Comparison of ENCODE assay signal across 10 mouse cellular contexts in genomic region chr8:80781338-80781737, GRCm38 (mm10). TPM values are rescaled to one million over a fixed set of nuclear protein-coding genes. Genes with fewer than 3 reads are reported as not detected.
DNase-seq lines count a peak whose midpoint lies in the region; ATAC-seq and TF ChIP-seq lines count a peak whose summit lies in the region.
"Had no signal": no experiment of that assay in that cellular context is flagged by ENCODE, and none has a peak within 500 bp of the region (broad histone marks: within the 10 kb centered on the region; RNA-seq: fewer than 3 reads in every experiment).

No protein-coding gene starts in this region.

- no peaks in the 10 kb centered on the region for H3K27me3 ChIP-seq in heart, embryonic 16.5 days (ENCODE audit: control insufficient read depth, insufficient read depth, low read length)
- no peaks in the 10 kb centered on the region for H3K27me3 ChIP-seq in lung, postnatal 0 days (replicated peaks; ENCODE audit: insufficient read depth, low read length)
- no peaks in the 10 kb centered on the region for H3K27me3 ChIP-seq in liver, postnatal 0 days (ENCODE audit: insufficient read depth, low read length)
- H3K27me3 ChIP-seq: embryonic facial prominence, embryonic 12.5 days had no signal

- peaks cover 44% of the 10 kb centered on the region for H3K36me3 ChIP-seq in heart, embryonic 16.5 days (ENCODE audit: control insufficient read depth, insufficient read depth)
- H3K36me3 ChIP-seq in lung, postnatal 0 days (ENCODE audit: insufficient read depth, low read length) = no peaks in the 10 kb centered on the region
- H3K36me3 ChIP-seq in liver, postnatal 0 days (replicated peaks; ENCODE audit: insufficient read depth, low read length) = peaks cover 37% of the 10 kb centered on the region

- H3K9ac ChIP-seq in heart, embryonic 16.5 days (ENCODE audit: low read length) = no peak overlapping the region
- no peak overlapping the region for H3K9ac ChIP-seq in lung, postnatal 0 days (replicated peaks; ENCODE audit: low read depth)
- no peak overlapping the region for H3K9ac ChIP-seq in liver, postnatal 0 days (replicated peaks)
- H3K9ac ChIP-seq: embryonic facial prominence, embryonic 12.5 days had no signal

- ATAC-seq in heart, embryonic 16.5 days (replicated peaks; ENCODE audit: extremely low read depth, insufficient read depth, low FRiP score) = peak; percentile 33; the same call in 1 of the 2 replicates
- peak; percentile 91 for ATAC-seq in lung, postnatal 0 days
- ATAC-seq in liver, postnatal 0 days = no peak

- 40% methylated on average over 10 of the region's 10 CpGs for WGBS in heart, embryonic 16.5 days
- WGBS in lung, postnatal 0 days = 38% methylated on average over 10 of the region's 10 CpGs
- WGBS in liver, postnatal 0 days (ENCODE audit: insufficient replicate concordance) = 75% methylated on average over 10 of the region's 10 CpGs

- H3K4me3 ChIP-seq in heart, embryonic 16.5 days (ENCODE audit: low read length) = no peak overlapping the region
- H3K4me3 ChIP-seq in lung, postnatal 0 days (ENCODE audit: low read depth, low read length) = no peak overlapping the region
- no peak overlapping the region for H3K4me3 ChIP-seq in liver, postnatal 0 days (ENCODE audit: low read depth, low read length)
- H3K4me3 ChIP-seq: embryonic facial prominence, embryonic 12.5 days had no signal

- 0 out of 2 replicates have a peak overlapping the region, but pooled peaks have one; percentile 8 for H3K27ac ChIP-seq in heart, embryonic 16.5 days (ENCODE audit: low read length)
- peak overlapping the region; percentile 51 for H3K27ac ChIP-seq in lung, postnatal 0 days (ENCODE audit: low read length)
- no peak overlapping the region for H3K27ac ChIP-seq in liver, postnatal 0 days (ENCODE audit: low read depth)
- H3K27ac ChIP-seq: embryonic facial prominence, embryonic 12.5 days had no signal

- no peaks in the 10 kb centered on the region for H3K9me3 ChIP-seq in heart, embryonic 16.5 days (replicated peaks; ENCODE audit: control insufficient read depth, low read length)
- H3K9me3 ChIP-seq in lung, postnatal 0 days (ENCODE audit: low read length) = no peaks in the 10 kb centered on the region
- H3K9me3 ChIP-seq in liver, postnatal 0 days (ENCODE audit: low read length) = no peaks in the 10 kb centered on the region
- H3K9me3 ChIP-seq: embryonic facial prominence, embryonic 12.5 days had no signal

- peaks cover 8% of the 10 kb centered on the region; the same call in 1 of the 2 replicates for H3K4me1 ChIP-seq in heart, embryonic 16.5 days (ENCODE audit: control insufficient read depth, insufficient read depth, low read length)
- no peaks in the 10 kb centered on the region for H3K4me1 ChIP-seq in lung, postnatal 0 days (ENCODE audit: insufficient read depth, low read depth, low read length)
- no peaks in the 10 kb centered on the region for H3K4me1 ChIP-seq in liver, postnatal 0 days (ENCODE audit: insufficient read depth)
- H3K4me1 ChIP-seq: embryonic facial prominence, embryonic 12.5 days had no signal

- peak; percentile 38; the same call in 1 of the 2 replicates for TF ChIP-seq EP300 in lung, postnatal 0 days (IDR thresholded peaks at IDR 0.05)
- TF ChIP-seq EP300 in liver, postnatal 0 days (IDR thresholded peaks at IDR 0.05; ENCODE audit: low read depth) = no peak

- DNase-seq in heart, postnatal 36 days = no peak
- DNase-seq in urinary bladder, postnatal 14 days (ENCODE audit: low spot score) = peak; percentile 9
- DNase-seq in urinary bladder, postnatal 10 days (ENCODE audit: low spot score) = no peak
- peak; percentile 89 for DNase-seq in lung, postnatal 0 days (ENCODE audit: low spot score)
- no peak for DNase-seq in frontal cortex, postnatal 25 days (ENCODE audit: low spot score in 2 of 2)
- DNase-seq in cerebellum, adult 18-20 months = no peak
- no peak for DNase-seq in liver, postnatal 0 days
- DNase-seq: thymus, postnatal 14 days had no signal

- H3K4me2 ChIP-seq in heart, embryonic 16.5 days (ENCODE audit: low read depth, low read length) = no peak overlapping the region
- H3K4me2 ChIP-seq in lung, postnatal 0 days (replicated peaks; ENCODE audit: low read depth, low read length) = peak overlapping the region; percentile 11; the same call in 1 of the 2 replicates
- no peak overlapping the region for H3K4me2 ChIP-seq in liver, postnatal 0 days (ENCODE audit: low read depth, low read length)
- H3K4me2 ChIP-seq: embryonic facial prominence, embryonic 12.5 days had no signal

- TF ChIP-seq CTCF in lung, postnatal 0 days (IDR thresholded peaks at IDR 0.05) = no peak
- no peak for TF ChIP-seq CTCF in liver, postnatal 0 days (IDR thresholded peaks at IDR 0.05; ENCODE audit: low read depth)

- intact Hi-C loops in heart, postnatal 36 days (cut with DNase I) = no loop called here

RNA-seq across cellular contexts. Expression of gene Smarca5, which starts 42.0 kb away (rescaled TPM):
- 33.2 and 35.6 TPM in 2 replicates for polyA plus RNA-seq in heart, embryonic 16.5 days (2015; fragmentation: Nextera tagmentation; extraction: Ambion mirVana)
- 10 to 100 TPM; 35.3 to 44.0 TPM for total RNA-seq in heart, postnatal 36 days (2021)
- 28.7 and 35.5 TPM in 2 replicates for polyA plus RNA-seq in lung, postnatal 0 days (2015; fragmentation: Nextera tagmentation; extraction: Ambion mirVana)
- polyA plus RNA-seq in liver, postnatal 0 days (2015; fragmentation: Nextera tagmentation; extraction: Ambion mirVana) = 25.3 and 25.4 TPM in 2 replicates

Comparison
In these comparisons a context has a peak if more than half of its experiments do, and no peak if none do; other contexts are left out.
1. DNase-seq: peak in urinary bladder, postnatal 14 days (single experiment) and lung, postnatal 0 days (single experiment); none in heart, postnatal 36 days (0 of 2), urinary bladder, postnatal 10 days (single experiment), frontal cortex, postnatal 25 days (0 of 2), cerebellum, adult 18-20 months (0 of 2) and liver, postnatal 0 days (single experiment).